Comparison of ENCODE assay signal across 15 mouse cellular contexts in the genomic region with DNA sequence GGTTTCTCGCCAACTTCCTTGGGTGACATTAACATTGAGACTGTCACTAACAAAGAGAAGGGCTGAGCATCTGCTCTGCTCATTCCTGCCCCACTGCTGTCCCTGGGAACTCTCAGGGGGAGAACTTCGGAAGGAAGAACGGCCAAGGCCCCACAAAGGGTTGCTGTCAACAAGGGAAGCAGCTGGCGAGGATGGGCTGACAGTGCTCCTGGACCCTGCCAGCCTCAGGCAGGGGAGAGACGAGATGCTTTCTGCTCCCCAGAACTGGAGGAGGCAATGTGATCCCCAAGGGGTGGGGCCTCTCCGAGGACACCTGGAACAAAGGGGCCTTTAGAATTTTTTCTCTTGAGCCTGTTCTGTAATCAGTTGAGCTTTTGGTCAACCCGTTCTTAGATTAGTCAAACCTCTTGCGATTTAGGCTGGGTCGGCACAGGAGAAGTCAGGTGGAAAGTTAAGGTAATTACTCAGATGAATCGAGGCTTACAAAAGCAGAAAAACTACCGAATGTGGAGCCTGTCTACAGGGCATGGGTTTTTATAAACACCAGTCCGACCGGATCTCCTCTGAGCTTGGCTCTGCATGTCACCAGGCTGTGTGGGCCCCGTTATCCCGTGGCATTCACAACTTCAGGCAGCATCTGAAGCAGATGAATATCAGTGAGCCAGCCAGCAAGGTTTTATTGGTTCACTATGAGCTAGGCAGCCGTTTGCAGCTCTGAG.
DNase-seq lines count a peak whose midpoint lies in the region; ATAC-seq and TF ChIP-seq lines count a peak whose summit lies in the region.
"Had no signal": no experiment of that assay in that cellular context is flagged by ENCODE, and none has a peak within 500 bp of the region (broad histone marks: within the 10 kb centered on the region; RNA-seq: fewer than 3 reads in every experiment).

No protein-coding gene starts in this region.

- H3K27ac ChIP-seq in lung, embryonic 14.5 days (ENCODE audit: low read depth) = no peak overlapping the region
- H3K27ac ChIP-seq in embryonic facial prominence, embryonic 12.5 days = 0 out of 2 replicates have a peak overlapping the region, but pooled peaks have one; percentile 26
- H3K27ac ChIP-seq in hindbrain, embryonic 13.5 days = peak overlapping the region; percentile 66
- H3K27ac ChIP-seq in heart, adult 2 months = no peak overlapping the region
- H3K27ac ChIP-seq: liver, embryonic 13.5 days had no signal

- no peak overlapping the region for H3K4me2 ChIP-seq in lung, embryonic 14.5 days
- H3K4me2 ChIP-seq in embryonic facial prominence, embryonic 12.5 days (replicated peaks) = no peak overlapping the region
- H3K4me2 ChIP-seq in hindbrain, embryonic 13.5 days = no peak overlapping the region
- H3K4me2 ChIP-seq: liver, embryonic 13.5 days had no signal

- no peak overlapping the region for H3K9ac ChIP-seq in lung, embryonic 14.5 days
- H3K9ac ChIP-seq in embryonic facial prominence, embryonic 12.5 days = no peak overlapping the region
- no peak overlapping the region for H3K9ac ChIP-seq in hindbrain, embryonic 13.5 days
- H3K9ac ChIP-seq in heart, adult 2 months (ENCODE audit: low read depth, low read length) = no peak overlapping the region
- H3K9ac ChIP-seq: liver, embryonic 13.5 days had no signal

- no peaks in the 10 kb centered on the region for H3K36me3 ChIP-seq in lung, embryonic 14.5 days (ENCODE audit: insufficient read depth)
- H3K36me3 ChIP-seq in embryonic facial prominence, embryonic 12.5 days = no peaks in the 10 kb centered on the region
- H3K36me3 ChIP-seq in hindbrain, embryonic 13.5 days = no peaks in the 10 kb centered on the region
- no peaks in the 10 kb centered on the region for H3K36me3 ChIP-seq in heart, adult 2 months (ENCODE audit: control insufficient read depth, insufficient read depth, low read length)
- H3K36me3 ChIP-seq: liver, embryonic 13.5 days had no signal

- no peak for TF ChIP-seq CTCF in lung, embryonic 14.5 days (IDR thresholded peaks at IDR 0.05; ENCODE audit: low read depth)
- TF ChIP-seq CTCF in heart, adult 2 months (IDR thresholded peaks at IDR 0.05) = no peak

- no peak for TF ChIP-seq POLR2A in heart, adult 2 months (IDR thresholded peaks at IDR 0.05; ENCODE audit: insufficient read depth, low read depth, low read length)

- 31% methylated on average over 16 of the region's 16 CpGs for WGBS in lung, embryonic 14.5 days
- WGBS in embryonic facial prominence, embryonic 12.5 days = 16% methylated on average over 16 of the region's 16 CpGs
- WGBS in hindbrain, embryonic 13.5 days = 30% methylated on average over 16 of the region's 16 CpGs
- WGBS in heart, adult 2 months = 57% methylated on average over 16 of the region's 16 CpGs

- H3K4me3 ChIP-seq in lung, embryonic 14.5 days (ENCODE audit: low read depth, low read length) = no peak overlapping the region
- no peak overlapping the region for H3K4me3 ChIP-seq in embryonic facial prominence, embryonic 12.5 days
- H3K4me3 ChIP-seq in hindbrain, embryonic 13.5 days = no peak overlapping the region
- no peak overlapping the region for H3K4me3 ChIP-seq in heart, adult 2 months
- H3K4me3 ChIP-seq: liver, embryonic 13.5 days; myocyte had no signal

- no peaks in the 10 kb centered on the region for H3K79me2 ChIP-seq in heart, adult 2 months (replicated peaks; ENCODE audit: control insufficient read depth, insufficient read depth, low read length)

- TF ChIP-seq EP300 in heart, adult 2 months (IDR thresholded peaks at IDR 0.05; ENCODE audit: insufficient read depth, low read depth, low read length) = no peak

- peaks cover 19% of the 10 kb centered on the region; the same call in 1 of the 2 replicates for H3K4me1 ChIP-seq in lung, embryonic 14.5 days (ENCODE audit: insufficient read depth)
- peaks cover 44% of the 10 kb centered on the region for H3K4me1 ChIP-seq in embryonic facial prominence, embryonic 12.5 days
- peaks cover 32% of the 10 kb centered on the region for H3K4me1 ChIP-seq in hindbrain, embryonic 13.5 days (replicated peaks)
- no peaks in the 10 kb centered on the region for H3K4me1 ChIP-seq in heart, adult 2 months (ENCODE audit: control insufficient read depth, insufficient read depth, low read length)
- H3K4me1 ChIP-seq: liver, embryonic 13.5 days had no signal

- ATAC-seq in lung, embryonic 14.5 days (ENCODE audit: insufficient read depth) = peak; percentile 42; the same call in 1 of the 2 replicates
- no peak for ATAC-seq in embryonic facial prominence, embryonic 12.5 days (ENCODE audit: insufficient number of reproducible peaks, insufficient read depth, low FRiP score, low TSS enrichment)
- peak; percentile 58 for ATAC-seq in hindbrain, embryonic 13.5 days (ENCODE audit: low FRiP score)
- ATAC-seq: inflammation-experienced regulatory T-cells, adult 6 months had no signal

- DNase-seq in cerebellum, postnatal 10 days = peak; percentile 61 to 74
- DNase-seq in cerebellum, adult 9-11 months = no peak
- DNase-seq in lung, embryonic 14.5 days = peak; percentile 17
- no peak for DNase-seq in lung, postnatal 36 days
- DNase-seq in heart, adult 2 months = no peak
- no peak for DNase-seq in layer of hippocampus, postnatal 10 days (ENCODE audit: low spot score in 2 of 2)
- DNase-seq: adrenal gland, adult 2 months; cerebellum, postnatal 36 days; gastrocnemius, postnatal 14 days; liver, embryonic 13.5 days; spleen, adult 18-20 months had no signal

- intact Hi-C loops in heart, adult 2 months (cut with DNase I) = no loop called here

- no peaks in the 10 kb centered on the region for H3K9me3 ChIP-seq in lung, embryonic 14.5 days (ENCODE audit: low read depth, low read length)
- H3K9me3 ChIP-seq in embryonic facial prominence, embryonic 12.5 days = no peaks in the 10 kb centered on the region
- H3K9me3 ChIP-seq in hindbrain, embryonic 13.5 days = no peaks in the 10 kb centered on the region
- H3K9me3 ChIP-seq: liver, embryonic 13.5 days had no signal

- no peaks in the 10 kb centered on the region for H3K27me3 ChIP-seq in lung, embryonic 14.5 days (ENCODE audit: insufficient read depth, low read length)
- no peaks in the 10 kb centered on the region for H3K27me3 ChIP-seq in embryonic facial prominence, embryonic 12.5 days
- no peaks in the 10 kb centered on the region for H3K27me3 ChIP-seq in hindbrain, embryonic 13.5 days
- no peaks in the 10 kb centered on the region for H3K27me3 ChIP-seq in heart, adult 2 months (ENCODE audit: control insufficient read depth, insufficient read depth, low read length)
- H3K27me3 ChIP-seq: liver, embryonic 13.5 days had no signal

Comparison
In these comparisons a context has a peak if more than half of its experiments do, and no peak if none do; other contexts are left out.
1. DNase-seq: peak in cerebellum, postnatal 10 days (2 of 2) and lung, embryonic 14.5 days (single experiment); none in cerebellum, adult 9-11 months (single experiment), lung, postnatal 36 days (single experiment), heart, adult 2 months (0 of 2) and layer of hippocampus, postnatal 10 days (0 of 2).
2. H3K27ac ChIP-seq: peak in embryonic facial prominence, embryonic 12.5 days (single experiment) and hindbrain, embryonic 13.5 days (single experiment); none in lung, embryonic 14.5 days (single experiment) and heart, adult 2 months (single experiment).